Mouse (Mus musculus): ENCODE measurements around the gene Gba. TPM values are rescaled to one million over a fixed set of nuclear protein-coding genes. Genes with fewer than 3 reads are reported as not detected.
"Not testable (repeated sequence)": the region's sequence is repeated elsewhere in the genome, so short reads cannot be mapped to it uniquely, and the experiment has no call there.

Gene Gba
- total RNA-seq, 1 experiment from 2014 or later, result 43.8 TPM

DNA sequence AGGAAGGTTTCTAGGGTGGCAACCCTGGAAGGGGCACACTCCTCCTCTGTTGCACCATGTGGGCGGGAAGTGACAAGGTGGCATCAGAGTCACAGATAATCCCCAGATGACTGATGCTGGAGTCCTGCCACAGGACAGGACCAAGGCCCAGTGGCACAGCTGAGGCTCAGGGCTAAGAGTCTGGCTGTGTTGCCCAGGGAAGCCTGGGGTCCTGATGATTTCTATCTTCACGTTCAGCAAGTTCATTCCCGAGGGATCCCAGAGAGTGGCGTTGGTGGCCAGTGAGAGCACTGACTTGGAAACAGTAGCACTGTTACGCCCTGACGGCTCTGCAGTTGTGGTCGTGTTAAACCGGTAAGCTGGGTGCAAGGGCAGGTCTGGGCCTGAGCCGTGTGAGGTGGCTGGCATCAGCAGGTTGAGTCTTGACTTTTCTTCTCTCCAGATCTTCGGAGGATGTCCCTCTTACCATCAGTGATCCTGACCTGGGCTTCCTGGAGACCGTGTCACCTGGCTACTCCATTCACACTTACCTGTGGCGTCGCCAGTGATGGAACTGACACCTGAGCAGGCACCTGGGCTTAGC is 5.4 kb downstream of the Gba start:
- no peak for ATAC-seq (replicated peaks in 1 of 2; ENCODE audit: insufficient read depth in 1 of 2, low FRiP score in 2 of 2, low TSS enrichment in 1 of 2, low read depth in 1 of 2, poor library complexity in 2 of 2, severe bottlenecking in 2 of 2)

DNA sequence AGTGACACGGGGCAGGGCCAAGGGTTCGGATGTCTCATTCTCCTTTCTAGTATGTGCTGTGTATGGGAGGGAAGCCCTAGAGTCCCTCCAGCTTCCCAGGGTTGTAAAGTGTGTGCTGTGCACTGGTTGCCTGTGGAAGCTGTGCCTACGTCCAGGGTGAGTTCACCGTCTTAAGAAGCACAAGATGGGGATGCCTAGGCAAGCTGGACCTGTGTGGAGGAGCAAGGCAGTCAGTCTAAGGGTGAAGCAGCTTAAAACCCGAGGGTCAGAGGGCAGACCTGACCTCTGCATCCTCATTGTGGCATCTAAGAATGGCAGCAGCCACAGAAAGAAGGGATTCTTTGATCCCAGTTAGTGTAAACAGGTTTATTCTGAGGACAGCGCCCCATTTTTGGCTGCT is 6.0 kb downstream of the Gba start:
- ATAC-seq (replicated peaks in 1 of 2; ENCODE audit: insufficient read depth in 1 of 2, low FRiP score in 2 of 2, low TSS enrichment in 1 of 2, low read depth in 1 of 2, poor library complexity in 2 of 2, severe bottlenecking in 2 of 2), result no peak

DNA sequence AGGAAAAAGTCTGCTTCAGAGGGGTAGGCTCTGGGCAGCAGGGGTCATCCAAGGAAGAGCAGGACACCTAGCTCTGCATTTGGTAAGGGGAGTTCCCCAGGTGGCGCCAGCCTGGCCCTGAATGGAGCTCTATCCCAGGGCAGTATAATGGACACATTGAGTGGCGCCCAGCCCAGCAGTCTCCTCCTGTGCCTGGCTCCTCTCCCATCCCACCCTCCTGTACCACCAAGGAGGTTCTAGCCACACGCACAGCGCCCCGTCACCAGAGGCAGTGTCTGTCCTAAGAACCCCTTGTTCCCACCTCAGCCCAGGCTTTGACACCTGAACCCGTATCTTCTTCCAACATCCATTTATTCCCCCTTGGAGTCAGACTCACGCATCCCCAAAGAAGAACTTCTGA is 7.0 kb downstream of the Gba start:
- ATAC-seq (replicated peaks in 1 of 2; ENCODE audit: insufficient read depth in 1 of 2, low FRiP score in 2 of 2, low TSS enrichment in 1 of 2, low read depth in 1 of 2, poor library complexity in 2 of 2, severe bottlenecking in 2 of 2), result no peak

DNA sequence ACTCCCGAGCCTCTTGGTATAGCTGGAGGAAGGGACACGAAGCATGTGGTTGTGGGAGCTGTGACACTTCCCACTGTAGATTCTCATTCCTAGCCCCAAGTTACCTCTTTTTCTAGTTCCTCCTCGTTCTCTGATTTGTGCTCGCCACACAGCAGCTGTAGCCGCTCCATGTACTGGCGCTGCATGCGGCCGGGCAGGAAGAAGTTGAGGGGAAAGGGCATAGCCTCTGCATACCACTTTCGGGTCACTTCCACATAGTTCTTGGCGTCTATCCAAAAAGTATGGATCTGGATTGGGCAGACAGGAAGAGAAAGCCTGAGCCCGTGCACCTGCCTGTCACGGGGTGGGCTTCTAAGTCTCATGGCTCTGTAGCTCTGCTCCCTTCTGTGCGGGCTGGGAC is 7.4 kb downstream of the Gba start:
- no peak for ATAC-seq (replicated peaks in 1 of 2; ENCODE audit: insufficient read depth in 1 of 2, low FRiP score in 2 of 2, low TSS enrichment in 1 of 2, low read depth in 1 of 2, poor library complexity in 2 of 2, severe bottlenecking in 2 of 2)

DNA sequence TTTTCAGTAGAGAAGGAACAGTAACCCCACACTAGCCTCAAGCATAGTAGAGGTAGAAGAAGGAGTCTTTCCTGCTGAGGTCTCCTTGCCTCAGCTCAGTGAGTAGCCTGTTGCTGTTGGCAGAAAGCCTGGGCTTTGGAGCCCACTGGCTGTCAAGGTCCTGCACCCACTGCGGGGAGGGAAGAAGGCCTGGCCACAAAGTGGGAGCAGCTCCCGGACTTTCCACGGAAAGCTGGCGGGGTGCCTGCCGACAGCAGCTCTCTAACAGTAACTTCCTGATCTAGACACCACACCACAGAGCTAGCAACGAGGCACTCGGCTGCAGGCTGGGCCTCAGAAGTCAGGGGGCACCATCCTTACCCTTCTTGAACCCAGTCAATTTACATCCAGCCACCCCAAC is 8.0 kb downstream of the Gba start:
- no peak for ATAC-seq (replicated peaks in 1 of 2; ENCODE audit: insufficient read depth in 1 of 2, low FRiP score in 2 of 2, low TSS enrichment in 1 of 2, low read depth in 1 of 2, poor library complexity in 2 of 2, severe bottlenecking in 2 of 2)

DNA sequence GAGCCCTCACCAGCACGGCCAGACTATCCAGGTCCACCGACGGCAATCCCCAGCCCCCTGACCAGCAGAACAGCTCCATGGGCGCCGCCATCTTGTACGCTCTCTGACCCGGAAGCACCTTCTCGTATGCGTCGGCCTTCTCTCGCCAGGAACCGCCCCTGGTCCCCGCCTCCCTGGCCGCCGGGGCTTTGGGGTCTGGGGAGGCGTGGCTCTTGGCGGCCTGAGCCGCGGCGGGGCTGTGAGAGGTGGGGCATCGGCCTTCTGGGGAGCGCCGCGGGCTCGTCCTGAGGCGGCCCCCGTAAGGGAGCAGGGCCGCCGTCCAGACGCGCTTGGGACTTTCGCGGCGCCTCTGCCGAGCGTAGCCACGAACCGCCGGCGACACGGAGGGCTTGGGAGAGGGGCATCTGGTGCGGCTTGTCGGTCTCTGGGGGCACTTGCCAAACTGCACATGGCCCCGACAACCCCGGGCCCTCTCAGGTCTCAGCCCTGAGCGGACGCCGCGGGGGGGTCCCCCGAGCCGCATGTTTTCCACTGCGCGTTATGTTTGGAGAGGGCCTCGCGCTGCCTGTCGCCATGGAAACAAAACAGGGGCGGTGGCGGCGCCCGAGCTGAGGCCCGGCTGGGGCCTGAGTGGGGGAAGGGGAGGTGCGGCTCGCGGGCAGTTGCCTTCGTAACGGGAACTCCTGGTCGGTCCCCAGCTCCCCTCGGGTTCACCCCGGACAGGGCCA is 11.2 kb downstream of the Gba start:
- ATAC-seq (replicated peaks in 1 of 2; ENCODE audit: insufficient read depth in 1 of 2, low FRiP score in 2 of 2, low TSS enrichment in 1 of 2, low read depth in 1 of 2, poor library complexity in 2 of 2, severe bottlenecking in 2 of 2), result peak; percentile 75 to 84

DNA sequence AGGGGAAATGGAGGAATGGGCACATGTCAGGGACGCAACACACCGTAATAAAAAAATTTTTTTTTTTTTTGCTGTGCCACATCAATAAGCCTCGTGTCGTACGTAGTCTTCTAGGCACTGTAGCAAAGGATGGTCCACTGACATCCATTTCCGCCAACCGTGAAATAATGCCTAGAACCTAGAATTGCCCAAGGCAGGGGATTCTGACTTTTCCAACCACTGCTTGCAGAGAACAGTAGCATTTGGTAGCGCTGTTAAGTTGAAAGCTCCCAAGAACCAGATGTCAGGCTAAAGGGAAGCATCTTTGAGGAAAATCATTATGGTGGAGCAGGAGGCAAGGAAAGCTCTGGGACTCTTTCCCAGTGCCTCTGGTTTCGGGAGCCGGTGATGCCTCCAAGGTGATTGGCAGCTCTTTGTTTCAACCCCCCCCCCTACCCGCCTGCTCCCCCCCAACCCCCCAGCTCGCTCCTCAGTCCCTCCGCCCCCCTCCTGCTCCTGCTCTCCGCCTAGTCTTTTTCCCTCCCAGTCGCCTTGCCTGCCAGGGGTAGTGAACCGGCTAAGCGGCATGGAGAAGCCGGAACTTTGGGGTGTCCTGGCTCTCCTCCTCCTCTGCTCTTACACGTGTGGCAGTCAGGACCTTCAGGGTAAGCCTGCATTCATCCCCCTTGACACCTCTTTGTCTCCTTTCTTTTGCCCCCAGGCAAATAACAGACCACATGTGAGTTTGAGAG is 12.1 kb downstream of the Gba start, which contains the start of gene Thbs3:
Gene Thbs3, plus strand, starts transcription at position 500 of the 731 bp plus-strand sequence.
- no peak for ATAC-seq (replicated peaks in 1 of 2; ENCODE audit: insufficient read depth in 1 of 2, low FRiP score in 2 of 2, low TSS enrichment in 1 of 2, low read depth in 1 of 2, poor library complexity in 2 of 2, severe bottlenecking in 2 of 2)

DNA sequence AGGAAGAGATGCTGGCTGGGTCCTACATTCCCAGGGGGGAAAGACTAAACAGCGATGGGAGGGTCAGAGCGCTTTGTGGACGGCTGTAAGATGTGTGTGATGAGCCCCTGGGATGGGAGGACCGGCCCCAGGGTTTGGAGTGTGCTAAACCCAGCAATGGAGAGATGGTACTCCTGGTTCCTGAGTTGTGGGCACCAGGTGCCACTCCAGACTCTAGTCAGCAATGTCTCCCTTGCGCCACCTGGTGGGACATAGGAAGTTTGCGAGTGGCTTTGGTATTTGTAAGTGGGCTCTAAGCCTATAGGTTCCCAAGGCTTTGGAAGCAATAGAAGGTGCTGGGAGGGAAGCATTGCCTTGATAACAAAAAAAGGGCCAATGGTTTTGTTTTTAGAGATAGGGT is 13.1 kb downstream of the Gba start:
- ATAC-seq (replicated peaks in 1 of 2; ENCODE audit: insufficient read depth in 1 of 2, low FRiP score in 2 of 2, low TSS enrichment in 1 of 2, low read depth in 1 of 2, poor library complexity in 2 of 2, severe bottlenecking in 2 of 2), result peak; percentile 63 to 66

DNA sequence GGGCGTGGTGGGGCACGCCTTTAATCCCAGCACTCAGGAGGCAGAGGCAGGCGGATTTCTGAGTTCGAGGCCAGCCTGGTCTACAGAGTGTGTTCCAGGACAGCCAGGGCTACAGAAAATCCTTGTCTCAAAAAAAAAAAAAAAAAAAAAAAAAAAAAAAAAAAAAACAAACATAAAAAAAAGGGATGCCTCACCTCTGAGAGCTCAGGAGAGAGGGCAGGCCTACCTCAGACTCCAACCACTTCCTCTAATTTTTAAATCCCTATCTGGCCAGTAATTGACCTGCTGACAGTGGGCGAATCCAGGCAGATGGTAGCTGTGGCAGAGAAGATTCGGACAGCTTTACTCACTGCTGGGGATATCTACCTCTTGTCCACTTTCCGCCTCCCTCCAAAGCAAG is 13.7 kb downstream of the Gba start:
- not testable (repeated sequence) for ATAC-seq (replicated peaks in 1 of 2; ENCODE audit: insufficient read depth in 1 of 2, low FRiP score in 2 of 2, low TSS enrichment in 1 of 2, low read depth in 1 of 2, poor library complexity in 2 of 2, severe bottlenecking in 2 of 2)

DNA sequence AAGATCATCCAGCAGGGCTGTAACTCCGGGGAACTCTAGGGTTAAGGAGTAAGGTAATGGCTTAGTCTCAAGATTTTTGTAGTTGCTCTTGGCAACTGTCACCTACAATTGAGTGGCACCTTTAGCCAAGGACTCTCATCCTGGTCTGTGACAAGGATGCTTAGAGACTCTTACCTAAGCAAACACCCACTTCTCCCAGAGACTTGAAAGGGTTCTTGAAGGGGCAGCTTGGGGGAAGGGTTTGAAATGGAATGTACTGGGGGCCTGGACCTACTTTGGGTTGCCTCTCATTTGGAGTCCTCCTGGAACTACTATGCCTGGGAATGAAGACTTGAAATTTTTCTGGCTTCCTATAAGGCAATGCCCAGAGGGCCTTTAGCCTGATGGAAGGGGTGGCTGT is 15.5 kb downstream of the Gba start:
- ATAC-seq (replicated peaks in 1 of 2; ENCODE audit: insufficient read depth in 1 of 2, low FRiP score in 2 of 2, low TSS enrichment in 1 of 2, low read depth in 1 of 2, poor library complexity in 2 of 2, severe bottlenecking in 2 of 2), result no peak

DNA sequence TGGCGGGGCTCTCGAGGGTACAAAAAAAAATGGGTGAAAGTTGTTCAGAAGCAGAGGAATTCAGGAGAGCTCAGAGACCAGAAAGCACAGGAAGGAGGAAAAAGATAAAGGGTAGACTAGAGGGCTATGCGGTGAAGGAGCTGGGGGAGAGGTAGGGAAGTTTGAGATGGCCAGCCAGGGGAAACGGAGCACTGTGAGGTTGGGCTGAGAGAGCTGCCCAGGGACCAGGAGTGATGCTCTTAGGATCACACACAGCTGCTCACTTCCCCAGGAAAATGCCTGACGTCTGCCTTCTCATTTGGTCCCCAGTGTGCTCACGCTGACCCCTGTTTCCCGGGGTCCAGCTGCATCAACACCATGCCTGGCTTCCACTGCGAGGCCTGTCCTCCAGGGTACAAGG is 16.8 kb downstream of the Gba start:
- no peak for ATAC-seq (replicated peaks in 1 of 2; ENCODE audit: insufficient read depth in 1 of 2, low FRiP score in 2 of 2, low TSS enrichment in 1 of 2, low read depth in 1 of 2, poor library complexity in 2 of 2, severe bottlenecking in 2 of 2)

DNA sequence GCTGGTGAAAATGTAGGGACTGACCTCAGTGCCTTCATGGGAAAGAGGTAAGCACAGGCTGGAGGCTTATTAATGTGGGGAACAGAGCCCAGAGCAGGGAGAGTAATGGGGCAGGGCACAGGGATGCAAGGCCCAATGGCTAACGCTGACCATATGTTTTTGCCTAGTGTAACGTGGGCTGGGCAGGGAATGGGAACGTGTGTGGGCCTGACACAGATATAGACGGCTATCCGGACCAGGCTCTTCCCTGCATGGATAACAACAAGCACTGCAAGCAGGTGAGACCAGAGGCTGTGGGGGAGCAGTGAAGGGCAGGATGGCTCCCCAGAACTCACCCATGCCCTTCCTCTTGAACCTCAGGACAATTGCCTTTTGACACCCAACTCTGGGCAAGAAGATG is 18.4 kb downstream of the Gba start:
- no peak for ATAC-seq (replicated peaks in 1 of 2; ENCODE audit: insufficient read depth in 1 of 2, low FRiP score in 2 of 2, low TSS enrichment in 1 of 2, low read depth in 1 of 2, poor library complexity in 2 of 2, severe bottlenecking in 2 of 2)

DNA sequence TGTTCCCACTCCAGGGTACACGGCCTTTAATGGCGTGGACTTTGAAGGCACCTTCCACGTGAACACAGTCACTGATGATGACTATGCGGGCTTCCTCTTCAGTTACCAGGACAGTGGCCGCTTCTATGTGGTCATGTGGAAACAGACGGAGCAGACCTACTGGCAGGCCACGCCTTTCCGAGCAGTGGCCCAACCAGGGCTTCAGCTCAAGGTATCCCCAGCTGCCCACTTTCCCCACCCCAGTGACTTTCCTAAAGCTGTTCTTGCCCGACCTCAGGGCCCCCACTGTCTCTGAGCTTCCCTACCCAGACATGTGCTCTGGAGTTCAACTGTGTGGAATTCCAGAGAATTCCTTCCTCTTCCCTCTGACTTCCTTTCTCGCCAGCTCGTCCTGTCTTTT is 22.1 kb downstream of the Gba start:
- no peak for ATAC-seq (replicated peaks in 1 of 2; ENCODE audit: insufficient read depth in 1 of 2, low FRiP score in 2 of 2, low TSS enrichment in 1 of 2, low read depth in 1 of 2, poor library complexity in 2 of 2, severe bottlenecking in 2 of 2)

DNA sequence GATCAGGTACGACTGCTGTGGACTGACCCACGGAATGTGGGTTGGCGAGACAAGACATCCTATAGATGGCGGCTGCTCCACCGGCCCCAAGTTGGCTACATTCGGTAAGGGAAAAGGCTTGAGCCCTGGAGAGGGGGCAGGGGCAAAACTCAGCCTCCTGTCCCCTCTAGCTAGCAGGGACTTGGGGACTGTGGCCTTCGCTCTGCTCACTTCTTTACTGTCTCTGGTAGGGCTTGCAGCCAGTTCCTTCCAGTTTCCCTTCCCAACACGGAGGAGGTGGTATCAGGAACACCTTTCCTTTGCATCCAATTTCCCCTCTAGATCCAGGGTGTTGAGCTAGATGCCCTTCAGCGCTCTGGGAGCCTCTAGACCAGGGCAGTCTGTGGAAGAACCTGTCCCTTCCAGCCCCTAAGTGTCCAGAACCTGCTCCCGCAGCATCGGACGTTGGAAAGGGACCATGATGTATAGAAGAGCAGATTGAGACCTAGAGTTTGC is 22.6 kb downstream of the Gba start:
- ATAC-seq (replicated peaks in 1 of 2; ENCODE audit: insufficient read depth in 1 of 2, low FRiP score in 2 of 2, low TSS enrichment in 1 of 2, low read depth in 1 of 2, poor library complexity in 2 of 2, severe bottlenecking in 2 of 2), result no peak

DNA sequence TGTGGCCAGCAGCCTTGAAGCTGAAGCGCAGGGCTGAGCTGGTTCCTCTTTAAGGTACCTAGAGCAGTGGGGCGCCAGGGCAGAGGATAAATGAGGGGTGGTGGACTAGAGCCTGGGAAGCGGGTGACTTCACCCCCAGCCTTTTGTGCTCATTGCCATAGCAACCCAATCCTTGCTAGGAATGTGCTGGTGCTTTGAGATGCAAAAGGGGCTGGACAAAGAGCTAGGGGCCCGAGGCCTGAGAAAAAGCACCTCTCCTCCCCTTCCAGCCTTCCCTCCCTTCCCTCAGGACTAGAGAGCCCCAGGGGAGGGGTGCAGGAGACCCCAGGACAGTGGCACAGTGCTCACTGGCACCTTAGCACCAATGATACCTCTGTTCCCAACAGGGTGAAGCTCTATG is 23.2 kb downstream of the Gba start:
- no peak for ATAC-seq (replicated peaks in 1 of 2; ENCODE audit: insufficient read depth in 1 of 2, low FRiP score in 2 of 2, low TSS enrichment in 1 of 2, low read depth in 1 of 2, poor library complexity in 2 of 2, severe bottlenecking in 2 of 2)

DNA sequence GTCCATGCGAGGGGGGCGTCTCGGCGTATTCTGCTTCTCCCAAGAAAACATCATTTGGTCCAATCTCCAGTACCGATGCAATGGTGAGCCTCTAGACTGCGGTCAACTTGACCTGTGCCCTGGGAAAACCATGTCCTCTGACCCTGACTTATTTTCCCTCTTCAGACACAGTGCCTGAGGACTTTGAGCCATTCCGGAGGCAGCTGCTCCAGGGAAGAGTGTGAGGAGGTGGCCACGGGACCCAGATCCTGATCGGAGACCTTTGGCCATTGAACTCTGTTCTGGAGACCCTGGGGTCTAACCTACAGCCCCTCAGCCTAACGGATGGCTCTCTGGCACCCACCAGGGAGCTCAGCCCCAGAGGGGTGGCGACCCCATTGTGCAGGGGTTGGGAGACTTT is 23.6 kb downstream of the Gba start:
- ATAC-seq (replicated peaks in 1 of 2; ENCODE audit: insufficient read depth in 1 of 2, low FRiP score in 2 of 2, low TSS enrichment in 1 of 2, low read depth in 1 of 2, poor library complexity in 2 of 2, severe bottlenecking in 2 of 2), result no peak

DNA sequence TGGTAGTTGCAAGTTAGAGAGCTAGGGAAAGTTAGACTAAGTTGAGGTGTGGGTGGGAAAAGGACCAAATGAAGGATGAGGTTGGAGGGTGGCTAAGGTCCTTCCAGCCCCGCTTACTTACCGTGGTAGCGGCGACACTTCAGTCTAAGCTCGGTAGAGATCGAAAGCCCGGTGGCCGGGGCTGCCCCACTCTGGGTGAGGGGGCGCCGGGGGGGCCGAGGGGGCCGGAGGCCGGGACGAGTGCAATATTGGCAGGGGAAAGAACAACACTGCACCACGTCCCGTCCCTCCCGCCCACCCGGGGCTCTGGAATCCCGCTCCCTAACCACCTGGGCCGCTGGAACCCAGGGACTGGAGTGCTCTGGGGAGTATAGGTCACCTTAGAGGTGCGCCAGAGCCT is 24.2 kb downstream of the Gba start, which contains the start of gene Mtx1:
Gene Mtx1, minus strand, starts transcription at position 189 of the 400 bp plus-strand sequence.
- ATAC-seq (replicated peaks in 1 of 2; ENCODE audit: insufficient read depth in 1 of 2, low FRiP score in 2 of 2, low TSS enrichment in 1 of 2, low read depth in 1 of 2, poor library complexity in 2 of 2, severe bottlenecking in 2 of 2), result no peak

All from hematopoietic stem cell, adult 5-6 weeks (primary cell).